Mouse (Mus musculus): ENCODE data around the gene Pth2. TPM values are rescaled to one million over a fixed set of nuclear protein-coding genes. Genes with fewer than 3 reads are reported as not detected.

Gene Pth2
- polyA plus RNA-seq, 1 experiment = not detected

- no peak overlapping the region for H3ac ChIP-seq (ENCODE audit: control insufficient read depth, insufficient read length)
- H3K4me3 ChIP-seq = no peak overlapping the region
- no peak overlapping the region for H3K4me2 ChIP-seq (ENCODE audit: low read depth)
- no peaks in the 10 kb centered on the region for H3K36me3 ChIP-seq (ENCODE audit: control insufficient read depth, insufficient read depth)
- no peaks in the 10 kb centered on the region for H3K79me2 ChIP-seq (ENCODE audit: control insufficient read depth, insufficient read depth)
- TF ChIP-seq SRF (IDR thresholded peaks at IDR 0.05; ENCODE audit: control insufficient read depth, insufficient read length, low read depth) (no peak), MYOD1 (IDR thresholded peaks at IDR 0.05; ENCODE audit: control insufficient read depth in 1 of 3, insufficient read length in 2 of 3, low read depth in 2 of 3) (no peak), USF1 (IDR thresholded peaks at IDR 0.05; ENCODE audit: low read depth) (no peak), CEBPB (IDR thresholded peaks at IDR 0.05; ENCODE audit: insufficient read depth, poor library complexity, severe bottlenecking) (no peak), TCF12 (IDR thresholded peaks at IDR 0.05; ENCODE audit: insufficient read depth, poor library complexity, severe bottlenecking) (no peak), MAX (IDR thresholded peaks at IDR 0.05; ENCODE audit: low read depth) (no peak), REST (IDR thresholded peaks at IDR 0.05; ENCODE audit: insufficient read depth, insufficient read length) (no peak), TCF3 (IDR thresholded peaks at IDR 0.05; ENCODE audit: insufficient read length, low read depth) (no peak), POLR2AphosphoS2 (IDR thresholded peaks at IDR 0.05; ENCODE audit: insufficient read length, low read depth) (no peak), E2F4 (IDR thresholded peaks at IDR 0.05; ENCODE audit: insufficient read depth) (no peak), POLR2A (IDR thresholded peaks at IDR 0.05; ENCODE audit: insufficient read length, low read depth) (no peak)
- H3K27me3 ChIP-seq (ENCODE audit: control insufficient read depth, insufficient read depth, insufficient read length) = peaks cover 89% of the 10 kb centered on the region
Measured at GRCm38 (mm10) chr7:45178550-45178949, 2.2 kb upstream of the Pth2 start.

GRCm38 (mm10) chr7:45179469-45179868 lies 1.3 kb upstream of the Pth2 start, which contains the start of gene Gfy:
Gfy (minus strand) TSS chr7:45179569.
- Histone ChIP-seq H3K4me2 (ENCODE audit: low read depth) (no peak within 1 kb of the TSS), H3K4me3 (no peak within 1 kb of the TSS), H3K36me3 (ENCODE audit: control insufficient read depth, insufficient read depth) (no peaks in the 10 kb centered on the region), H3K79me2 (ENCODE audit: control insufficient read depth, insufficient read depth) (no peaks in the 10 kb centered on the region), H3K27me3 (ENCODE audit: control insufficient read depth, insufficient read depth, insufficient read length) (peaks cover 94% of the 10 kb centered on the region), H3ac (ENCODE audit: control insufficient read depth, insufficient read length) (no peak within 1 kb of the TSS)
- TF ChIP-seq MYOG (IDR thresholded peaks at IDR 0.05; ENCODE audit: control insufficient read depth in 1 of 3, insufficient read depth in 1 of 3, insufficient read length in 2 of 3, low read depth in 2 of 3) (no peak), POLR2A (IDR thresholded peaks at IDR 0.05; ENCODE audit: insufficient read length, low read depth) (no peak), MYOD1 (IDR thresholded peaks at IDR 0.05; ENCODE audit: control insufficient read depth in 1 of 3, insufficient read length in 2 of 3, low read depth in 2 of 3) (no peak), USF1 (IDR thresholded peaks at IDR 0.05; ENCODE audit: low read depth) (no peak), POLR2AphosphoS2 (IDR thresholded peaks at IDR 0.05; ENCODE audit: insufficient read length, low read depth) (no peak), E2F4 (IDR thresholded peaks at IDR 0.05; ENCODE audit: insufficient read depth) (no peak), SRF (IDR thresholded peaks at IDR 0.05; ENCODE audit: control insufficient read depth, insufficient read length, low read depth) (no peak), TCF12 (IDR thresholded peaks at IDR 0.05; ENCODE audit: insufficient read depth, poor library complexity, severe bottlenecking) (no peak), CEBPB (IDR thresholded peaks at IDR 0.05; ENCODE audit: insufficient read depth, poor library complexity, severe bottlenecking) (no peak), MAX (IDR thresholded peaks at IDR 0.05; ENCODE audit: low read depth) (no peak), TCF3 (IDR thresholded peaks at IDR 0.05; ENCODE audit: insufficient read length, low read depth) (no peak), REST (IDR thresholded peaks at IDR 0.05; ENCODE audit: insufficient read depth, insufficient read length) (no peak)

DNA sequence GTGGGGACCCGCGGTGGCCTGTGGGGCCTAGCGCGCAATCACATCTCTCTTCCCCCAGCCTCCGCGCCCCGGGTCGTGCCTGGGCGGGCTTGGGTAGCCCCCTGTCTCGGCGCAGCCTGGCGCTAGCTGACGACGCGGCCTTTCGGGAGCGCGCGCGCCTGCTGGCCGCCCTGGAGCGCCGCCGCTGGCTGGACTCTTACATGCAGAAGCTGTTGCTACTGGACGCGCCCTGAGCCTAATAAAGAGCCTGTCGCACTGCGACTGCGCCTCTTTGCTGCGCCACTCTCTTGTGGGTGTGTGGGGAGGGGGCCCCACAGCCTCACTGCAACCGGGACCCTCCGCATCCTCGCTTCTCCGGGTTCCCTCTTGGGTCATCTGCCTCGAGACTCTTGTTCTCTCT lies 745 bp downstream of the Pth2 start:
- Histone ChIP-seq H3K79me2 (ENCODE audit: control insufficient read depth, insufficient read depth) (no peaks in the 10 kb centered on the region), H3K27me3 (ENCODE audit: control insufficient read depth, insufficient read depth, insufficient read length) (peaks cover 89% of the 10 kb centered on the region), H3K4me3 (no peak overlapping the region), H3K4me2 (ENCODE audit: low read depth) (no peak overlapping the region), H3K36me3 (ENCODE audit: control insufficient read depth, insufficient read depth) (no peaks in the 10 kb centered on the region), H3ac (ENCODE audit: control insufficient read depth, insufficient read length) (no peak overlapping the region)
- TF ChIP-seq TCF3 (IDR thresholded peaks at IDR 0.05; ENCODE audit: insufficient read length, low read depth) (no peak), E2F4 (IDR thresholded peaks at IDR 0.05; ENCODE audit: insufficient read depth) (no peak), REST (IDR thresholded peaks at IDR 0.05; ENCODE audit: insufficient read depth, insufficient read length) (no peak), MYOD1 (IDR thresholded peaks at IDR 0.05; ENCODE audit: control insufficient read depth in 1 of 3, insufficient read length in 2 of 3, low read depth in 2 of 3) (no peak), POLR2A (IDR thresholded peaks at IDR 0.05; ENCODE audit: insufficient read length, low read depth) (no peak), USF1 (IDR thresholded peaks at IDR 0.05; ENCODE audit: low read depth) (no peak), TCF12 (IDR thresholded peaks at IDR 0.05; ENCODE audit: insufficient read depth, poor library complexity, severe bottlenecking) (no peak), SRF (IDR thresholded peaks at IDR 0.05; ENCODE audit: control insufficient read depth, insufficient read length, low read depth) (no peak), POLR2AphosphoS2 (IDR thresholded peaks at IDR 0.05; ENCODE audit: insufficient read length, low read depth) (no peak), CEBPB (IDR thresholded peaks at IDR 0.05; ENCODE audit: insufficient read depth, poor library complexity, severe bottlenecking) (no peak), MYOG (IDR thresholded peaks at IDR 0.05; ENCODE audit: control insufficient read depth in 1 of 3, insufficient read depth in 1 of 3, insufficient read length in 2 of 3, low read depth in 2 of 3) (no peak), MAX (IDR thresholded peaks at IDR 0.05; ENCODE audit: low read depth) (no peak)

DNA sequence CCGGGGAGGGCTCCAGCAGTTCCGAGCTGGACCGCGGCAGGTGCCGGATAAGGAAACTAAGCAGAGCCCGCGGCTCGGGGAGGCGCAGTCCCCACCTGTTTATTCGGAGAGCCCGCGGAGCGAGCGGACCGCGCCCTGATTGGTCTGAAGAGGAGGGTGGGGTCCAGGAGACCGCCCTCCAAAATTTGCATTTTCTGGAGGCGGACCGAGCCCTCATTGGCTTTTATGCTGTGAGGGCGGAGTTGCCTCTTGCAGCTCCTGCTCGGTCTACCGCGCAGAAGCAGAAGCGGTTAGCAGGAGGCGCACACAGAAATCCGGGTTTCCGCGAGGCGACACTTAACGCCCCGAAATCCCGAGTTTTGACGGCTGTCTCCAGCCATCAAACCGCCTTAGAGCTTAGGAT lies 1.4 kb downstream of the Pth2 start:
- Histone ChIP-seq H3K79me2 (ENCODE audit: control insufficient read depth, insufficient read depth) (no peaks in the 10 kb centered on the region), H3K27me3 (ENCODE audit: control insufficient read depth, insufficient read depth, insufficient read length) (peaks cover 89% of the 10 kb centered on the region), H3K4me2 (ENCODE audit: low read depth) (peak overlapping the region; percentile 65), H3ac (ENCODE audit: control insufficient read depth, insufficient read length) (no peak overlapping the region), H3K4me3 (no peak overlapping the region), H3K36me3 (ENCODE audit: control insufficient read depth, insufficient read depth) (no peaks in the 10 kb centered on the region)
- no peak for TF ChIP-seq MYOD1 (IDR thresholded peaks at IDR 0.05; ENCODE audit: control insufficient read depth in 1 of 3, insufficient read length in 2 of 3, low read depth in 2 of 3)
- peak; percentile 86 for TF ChIP-seq E2F4 (IDR thresholded peaks at IDR 0.05; ENCODE audit: insufficient read depth)
- no peak for TF ChIP-seq POLR2AphosphoS2 (IDR thresholded peaks at IDR 0.05; ENCODE audit: insufficient read length, low read depth)
- TF ChIP-seq TCF12 (IDR thresholded peaks at IDR 0.05; ENCODE audit: insufficient read depth, poor library complexity, severe bottlenecking) = no peak
- TF ChIP-seq REST (IDR thresholded peaks at IDR 0.05; ENCODE audit: insufficient read depth, insufficient read length) = no peak
- TF ChIP-seq MAX (IDR thresholded peaks at IDR 0.05; ENCODE audit: low read depth) = no peak
- TF ChIP-seq MYOG (IDR thresholded peaks at IDR 0.05; ENCODE audit: control insufficient read depth in 1 of 3, insufficient read depth in 1 of 3, insufficient read length in 2 of 3, low read depth in 2 of 3) = peak in 1 of 3 experiments; percentile 15
- no peak for TF ChIP-seq USF1 (IDR thresholded peaks at IDR 0.05; ENCODE audit: low read depth)
- TF ChIP-seq SRF (IDR thresholded peaks at IDR 0.05; ENCODE audit: control insufficient read depth, insufficient read length, low read depth) = no peak
- peak; percentile 42 for TF ChIP-seq POLR2A (IDR thresholded peaks at IDR 0.05; ENCODE audit: insufficient read length, low read depth)
- no peak for TF ChIP-seq TCF3 (IDR thresholded peaks at IDR 0.05; ENCODE audit: insufficient read length, low read depth)
- TF ChIP-seq CEBPB (IDR thresholded peaks at IDR 0.05; ENCODE audit: insufficient read depth, poor library complexity, severe bottlenecking) = no peak

Measured in myocyte (in vitro differentiated cells).